Mouse (Mus musculus) limb, embryonic 13.5 days (tissue): ENCODE results near the gene Gm7694. TPM values are rescaled to one million over a fixed set of nuclear protein-coding genes. Genes with fewer than 3 reads are reported as not detected.

Experiments used
- ATAC-seq: fragments of 200-750 bp; cut with Nextera tagmentation; 2 replicates; pipeline ENCODE4 v1.8.0; 2017; ENCODE audit warnings: low read depth, moderate number of reproducible peaks, moderate TSS enrichment; ENCODE audit not compliant: low FRiP score
- H3K27ac ChIP-seq: fragments of 300-500 bp; sonication (generic); 2 replicates; pipeline ENCODE4 v1.5.1; 2015; ENCODE audit warnings: inconsistent platforms, mild to moderate bottlenecking, moderate library complexity
- H3K27me3 ChIP-seq: fragments of 300-500 bp; sonication (generic); 2 replicates; pipeline ENCODE4 v1.6.1; 2015; ENCODE audit warnings: mild to moderate bottlenecking, inconsistent platforms
- H3K36me3 ChIP-seq: fragments of 300-500 bp; sonication (generic); 2 replicates; pipeline ENCODE4 v1.6.1; 2015; ENCODE audit warnings: inconsistent platforms, mild to moderate bottlenecking, moderate library complexity
- H3K4me1 ChIP-seq: fragments of 300-500 bp; sonication (generic); 2 replicates; pipeline ENCODE4 v1.6.1; 2015; ENCODE audit warnings: inconsistent platforms
- H3K4me2 ChIP-seq: fragments of 300-500 bp; sonication (generic); replicated peaks from 2 replicates; pipeline ENCODE4 v1.6.1; 2015; ENCODE audit warnings: inconsistent platforms, mild to moderate bottlenecking, moderate library complexity
- H3K4me3 ChIP-seq: fragments of 300-500 bp; sonication (generic); 2 replicates; pipeline ENCODE4 v1.5.1; 2015; ENCODE audit warnings: moderate library complexity, mild to moderate bottlenecking, inconsistent platforms
- H3K9ac ChIP-seq: fragments of 300-500 bp; sonication (generic); 2 replicates; pipeline ENCODE4 v1.6.1; 2015; ENCODE audit warnings: mild to moderate bottlenecking, inconsistent platforms
- H3K9me3 ChIP-seq: fragments of 300-500 bp; sonication (generic); 2 replicates; pipeline ENCODE4 v1.6.1; 2016; ENCODE audit warnings: inconsistent platforms
- WGBS: fragments of 180-500 bp; shearing (Covaris S2); methylation state at CpG from one replicate; pipeline ENCODE4 v1.1.7; 2015; 5-methylcytosine and 5-hydroxymethylcytosine counted together
- polyA plus RNA-seq: library from polyadenylated mRNA; unstranded; fragments of >200 nt; fragmentation: Nextera tagmentation; extraction: Ambion mirVana; gene quantifications from 2 replicates; pipeline ENCODE4 v1.2.1, GENCODE M21; 2015

Gene Gm7694
- 4.8 and 5.6 TPM in 2 replicates for polyA plus RNA-seq

DNA sequence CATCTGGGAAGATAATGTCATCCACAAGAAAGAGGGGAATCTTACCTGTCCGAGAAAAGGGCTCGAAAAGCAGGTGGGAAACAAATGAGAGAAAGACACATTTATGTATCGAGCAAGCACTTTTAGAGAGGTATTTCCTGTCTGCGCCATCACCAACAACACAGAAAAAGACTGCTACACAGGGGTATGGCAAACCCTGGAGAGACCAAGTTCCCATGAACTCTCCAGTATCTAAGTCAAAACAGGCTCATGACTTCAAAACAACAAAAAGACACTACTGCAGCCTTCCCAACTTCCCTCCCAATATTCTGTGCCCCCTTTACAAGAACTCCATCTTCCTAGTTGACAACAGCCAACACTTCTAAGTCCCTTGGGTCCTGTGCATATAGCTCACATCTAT, at the start of gene Gm7694:
Gene Gm7694 (minus strand): TSS at position 101 of the 400 bp plus-strand sequence.
- Histone ChIP-seq H3K9ac (no peak within 1 kb of the TSS), H3K27ac (no peak within 1 kb of the TSS), H3K4me1 (no peaks in the 10 kb centered on the region), H3K4me3 (no peak within 1 kb of the TSS), H3K36me3 (0 out of 2 replicates have a peak, but pooled peaks cover 2% of the 10 kb centered on the region), H3K9me3 (no peaks in the 10 kb centered on the region), H3K27me3 (no peaks in the 10 kb centered on the region), H3K4me2 (no peak within 1 kb of the TSS)
- ATAC-seq = no peak
- WGBS = 93% methylated on average over 4 of the region's 4 CpGs

DNA sequence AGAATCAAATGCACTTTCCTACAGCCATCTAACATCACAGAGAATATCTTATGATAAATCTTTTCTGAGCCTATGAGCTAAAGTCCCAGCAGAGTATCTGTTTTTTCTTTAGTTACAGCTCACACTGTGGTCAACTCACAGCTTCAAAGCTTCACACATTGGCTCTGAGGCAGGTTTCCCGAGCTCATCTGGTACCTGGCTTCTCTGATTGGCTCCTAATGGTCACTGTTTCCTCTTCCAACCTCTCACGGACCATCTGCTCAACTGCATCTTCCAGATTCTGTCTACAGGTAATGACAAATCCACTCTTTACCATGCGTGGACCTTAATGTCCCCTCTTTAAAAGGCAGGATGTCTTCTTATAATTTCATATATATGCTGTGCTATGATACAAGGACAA, 47.2 kb upstream of the Gm7694 start:
- Histone ChIP-seq H3K4me2 (no peak overlapping the region), H3K4me3 (no peak overlapping the region), H3K9ac (no peak overlapping the region), H3K27me3 (no peaks in the 10 kb centered on the region), H3K36me3 (no peaks in the 10 kb centered on the region), H3K4me1 (no peaks in the 10 kb centered on the region), H3K27ac (no peak overlapping the region), H3K9me3 (no peaks in the 10 kb centered on the region)
- ATAC-seq = no peak
- 53% methylated on average over 3 of the region's 3 CpGs for WGBS

DNA sequence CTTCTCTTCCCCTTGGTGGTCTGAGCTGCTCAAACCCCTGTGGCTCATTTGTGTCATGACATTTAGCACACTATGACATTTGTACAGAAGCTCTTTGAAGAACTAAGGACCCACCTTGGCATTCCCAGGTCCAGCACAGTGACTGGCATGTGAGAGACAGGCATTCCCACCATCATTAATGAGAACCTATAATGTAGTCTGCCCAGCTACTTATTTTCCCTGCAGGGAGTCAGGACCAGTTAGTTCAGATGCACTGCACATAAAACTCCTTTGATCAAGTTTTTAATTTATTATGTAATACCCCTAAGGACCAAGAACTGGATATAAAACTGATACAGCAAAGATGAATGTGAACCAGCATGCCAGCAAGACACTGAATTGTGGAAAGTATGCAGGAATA, 44.9 kb upstream of the Gm7694 start:
- H3K4me3 ChIP-seq = no peak overlapping the region
- no peak overlapping the region for H3K4me2 ChIP-seq
- no peak overlapping the region for H3K27ac ChIP-seq
- no peaks in the 10 kb centered on the region for H3K4me1 ChIP-seq
- no peaks in the 10 kb centered on the region for H3K36me3 ChIP-seq
- H3K9ac ChIP-seq = no peak overlapping the region
- no peak for ATAC-seq
- H3K9me3 ChIP-seq = no peaks in the 10 kb centered on the region
- H3K27me3 ChIP-seq = no peaks in the 10 kb centered on the region

DNA sequence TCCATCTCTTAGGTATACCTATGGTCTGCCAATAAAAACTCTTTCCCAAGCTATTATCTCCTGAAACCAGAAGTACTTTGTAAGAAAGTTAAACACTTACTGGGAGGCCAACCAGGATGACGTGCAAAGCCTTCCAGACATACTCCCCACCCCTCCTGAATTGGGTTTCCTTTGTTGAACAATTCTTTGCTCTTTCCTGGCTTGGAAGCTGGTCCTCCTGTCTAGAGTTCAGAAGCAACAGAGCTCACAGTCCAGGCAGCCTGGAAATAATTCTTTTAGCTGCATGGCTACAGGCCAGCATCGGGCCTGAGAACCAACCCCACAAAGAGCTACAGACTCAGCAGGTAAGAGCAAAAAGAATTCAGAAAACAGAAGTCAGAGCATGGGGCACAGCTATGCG, 40.1 kb upstream of the Gm7694 start:
- H3K36me3 ChIP-seq = no peaks in the 10 kb centered on the region
- no peak for ATAC-seq
- 75% methylated on average over 3 of the region's 3 CpGs for WGBS

DNA sequence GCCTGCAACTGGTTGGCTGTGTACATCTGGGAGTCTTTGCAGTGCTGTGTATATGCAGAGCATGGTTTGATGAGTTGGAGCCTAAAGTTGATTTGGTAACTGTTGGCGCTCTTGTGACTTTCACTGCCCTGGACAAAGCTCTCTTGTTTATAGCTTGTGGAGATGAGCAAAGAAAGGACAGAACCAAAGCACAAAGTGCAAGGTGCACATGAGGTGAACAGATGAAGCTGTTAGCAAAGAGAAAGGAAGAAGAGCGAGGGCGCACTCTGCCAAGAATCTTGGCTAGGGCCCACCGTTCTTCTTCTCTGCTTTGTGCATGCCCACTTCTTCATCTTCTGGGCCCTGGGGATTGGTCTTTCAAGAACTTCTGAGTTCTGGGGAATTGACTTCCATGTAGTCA, 37.8 kb upstream of the Gm7694 start:
- over 99% methylated on average over 4 of the region's 4 CpGs for WGBS
- Histone ChIP-seq H3K27ac (no peak overlapping the region), H3K9ac (no peak overlapping the region), H3K4me1 (no peaks in the 10 kb centered on the region; the same call in 1 of the 2 replicates), H3K4me3 (no peak overlapping the region), H3K9me3 (no peaks in the 10 kb centered on the region), H3K27me3 (no peaks in the 10 kb centered on the region), H3K36me3 (no peaks in the 10 kb centered on the region), H3K4me2 (no peak overlapping the region)
- ATAC-seq = no peak

More for the DNA sequence above, 40.1 kb upstream of the Gm7694 start:
- Histone ChIP-seq H3K27ac (no peak overlapping the region), H3K9ac (no peak overlapping the region), H3K9me3 (no peaks in the 10 kb centered on the region), H3K27me3 (no peaks in the 10 kb centered on the region), H3K4me1 (no peaks in the 10 kb centered on the region; the same call in 1 of the 2 replicates), H3K4me3 (no peak overlapping the region), H3K4me2 (no peak overlapping the region)

DNA sequence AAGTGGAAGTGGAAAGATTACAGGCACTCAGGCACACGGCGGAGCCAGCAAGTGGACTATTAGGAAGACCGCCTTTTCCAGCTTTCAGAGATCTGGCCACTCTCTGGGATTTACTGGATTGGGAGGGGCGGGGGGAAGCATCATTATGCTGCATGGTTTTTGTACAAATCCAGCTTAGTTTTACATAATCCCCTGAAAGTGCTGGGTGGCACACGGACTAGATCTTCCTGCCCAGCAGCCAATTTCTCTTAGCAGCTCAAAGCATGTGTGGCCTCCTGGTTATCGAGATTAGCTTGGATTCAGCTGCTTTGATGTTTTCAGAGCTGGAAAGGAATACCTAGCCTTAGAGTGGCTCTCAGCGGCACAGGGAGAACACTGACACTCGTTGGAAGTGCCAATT, 36.9 kb upstream of the Gm7694 start:
- no peaks in the 10 kb centered on the region for H3K36me3 ChIP-seq
- 62% methylated on average over 8 of the region's 8 CpGs for WGBS
- ATAC-seq = no peak

DNA sequence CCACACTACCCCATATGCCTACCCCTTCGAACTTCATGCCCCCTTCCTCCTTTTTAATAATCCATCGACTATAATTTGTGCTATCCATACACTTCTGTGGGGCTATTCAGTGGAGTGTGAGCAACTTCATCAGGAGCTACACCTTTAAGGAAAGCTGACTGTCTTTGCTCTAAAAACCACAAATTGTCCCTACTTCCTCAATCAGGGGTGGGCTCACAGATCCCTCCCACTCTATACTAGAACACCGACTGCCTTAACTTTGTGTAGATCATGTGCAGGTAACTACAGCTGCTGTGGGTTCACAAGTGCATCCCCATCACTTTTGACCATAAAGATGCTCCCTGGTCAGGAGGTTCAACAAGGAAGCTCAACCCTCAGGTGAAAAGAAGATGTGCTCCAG, 33.8 kb upstream of the Gm7694 start:
- WGBS = 93% methylated on average over 3 of the region's 3 CpGs
- no peak for ATAC-seq
- H3K4me2 ChIP-seq = no peak overlapping the region
- no peaks in the 10 kb centered on the region for H3K36me3 ChIP-seq
- H3K4me3 ChIP-seq = no peak overlapping the region
- no peak overlapping the region for H3K27ac ChIP-seq
- no peak overlapping the region for H3K9ac ChIP-seq
- no peaks in the 10 kb centered on the region; the same call in 1 of the 2 replicates for H3K4me1 ChIP-seq
- H3K9me3 ChIP-seq = no peaks in the 10 kb centered on the region
- H3K27me3 ChIP-seq = no peaks in the 10 kb centered on the region

More for the DNA sequence above, 36.9 kb upstream of the Gm7694 start:
- Histone ChIP-seq H3K9ac (no peak overlapping the region), H3K4me3 (no peak overlapping the region), H3K9me3 (no peaks in the 10 kb centered on the region), H3K27ac (no peak overlapping the region), H3K4me1 (no peaks in the 10 kb centered on the region; the same call in 1 of the 2 replicates), H3K27me3 (no peaks in the 10 kb centered on the region), H3K4me2 (no peak overlapping the region)

DNA sequence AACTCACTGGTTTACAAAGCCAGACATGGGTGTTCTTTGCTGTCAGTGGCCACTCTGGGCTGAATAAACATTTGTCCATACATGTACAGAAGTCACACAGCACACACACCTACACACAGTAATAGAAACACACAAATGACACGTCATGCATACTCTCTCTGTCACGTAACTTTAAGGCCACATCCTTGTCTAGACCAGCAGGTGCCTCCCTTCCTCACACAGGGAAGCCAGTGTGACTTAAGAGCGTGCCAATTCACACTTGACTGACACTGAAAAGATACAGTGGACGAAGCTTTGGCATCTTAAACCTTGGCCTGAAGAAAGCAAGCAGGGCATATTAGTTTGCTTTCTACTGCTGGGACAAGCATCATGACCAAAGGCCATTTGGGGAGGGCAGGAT, 26.6 kb upstream of the Gm7694 start:
- Histone ChIP-seq H3K4me1 (no peaks in the 10 kb centered on the region), H3K27ac (no peak overlapping the region), H3K4me3 (no peak overlapping the region), H3K4me2 (no peak overlapping the region), H3K9me3 (no peaks in the 10 kb centered on the region), H3K9ac (no peak overlapping the region), H3K36me3 (peaks cover 2% of the 10 kb centered on the region; the same call in 1 of the 2 replicates), H3K27me3 (no peaks in the 10 kb centered on the region)
- 88% methylated on average over 4 of the region's 4 CpGs for WGBS
- no peak for ATAC-seq

DNA sequence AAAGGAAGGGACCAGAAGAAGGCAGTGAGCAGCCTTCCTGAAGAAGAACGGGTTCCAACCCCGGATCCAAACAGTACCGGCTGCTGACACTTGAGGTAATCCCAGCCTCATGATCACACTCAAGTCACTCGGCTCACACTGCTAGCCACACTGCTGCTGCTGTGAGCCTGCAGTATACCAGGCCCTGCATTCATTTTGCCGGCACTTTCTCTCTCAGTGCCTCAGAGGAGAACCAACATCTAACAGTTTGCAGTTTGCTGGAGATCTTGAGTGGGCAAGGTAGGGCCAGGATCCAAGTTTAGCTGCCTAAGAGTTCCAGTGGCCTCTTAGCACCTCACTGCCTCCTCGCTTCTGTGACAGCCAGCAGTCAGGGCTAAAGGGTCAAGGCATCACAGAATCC, 25.8 kb upstream of the Gm7694 start:
- Histone ChIP-seq H3K4me1 (no peaks in the 10 kb centered on the region), H3K9ac (no peak overlapping the region; the same call in 1 of the 2 replicates), H3K27me3 (no peaks in the 10 kb centered on the region), H3K9me3 (no peaks in the 10 kb centered on the region), H3K27ac (no peak overlapping the region), H3K36me3 (peaks cover 6% of the 10 kb centered on the region; the same call in 1 of the 2 replicates), H3K4me3 (no peak overlapping the region), H3K4me2 (no peak overlapping the region)
- no peak for ATAC-seq
- WGBS = 68% methylated on average over 6 of the region's 6 CpGs

DNA sequence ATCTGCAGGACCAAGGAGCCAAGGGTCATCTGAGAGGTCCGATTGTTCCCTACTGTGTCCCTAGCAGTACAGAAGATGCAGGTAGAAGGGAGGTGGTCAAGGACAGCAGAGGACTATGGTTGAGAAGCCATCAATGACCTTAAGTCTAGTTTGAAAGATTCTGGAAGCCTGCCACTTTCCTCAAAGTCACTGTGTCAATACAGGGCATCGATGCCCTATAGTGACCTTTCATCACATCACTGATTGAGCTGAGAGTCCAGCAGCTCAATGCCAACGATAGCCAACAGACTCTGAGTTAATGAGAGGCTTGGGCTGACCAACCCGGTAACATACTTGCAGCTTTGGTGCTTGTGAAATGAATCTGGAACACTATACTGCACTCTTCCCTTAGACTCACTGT, 19.1 kb upstream of the Gm7694 start:
- Histone ChIP-seq H3K27me3 (no peaks in the 10 kb centered on the region), H3K9ac (no peak overlapping the region), H3K27ac (no peak overlapping the region), H3K4me2 (no peak overlapping the region), H3K4me1 (no peaks in the 10 kb centered on the region), H3K9me3 (no peaks in the 10 kb centered on the region), H3K36me3 (peaks cover 10% of the 10 kb centered on the region), H3K4me3 (no peak overlapping the region)
- 88% methylated on average over 4 of the region's 4 CpGs for WGBS
- ATAC-seq = no peak

DNA sequence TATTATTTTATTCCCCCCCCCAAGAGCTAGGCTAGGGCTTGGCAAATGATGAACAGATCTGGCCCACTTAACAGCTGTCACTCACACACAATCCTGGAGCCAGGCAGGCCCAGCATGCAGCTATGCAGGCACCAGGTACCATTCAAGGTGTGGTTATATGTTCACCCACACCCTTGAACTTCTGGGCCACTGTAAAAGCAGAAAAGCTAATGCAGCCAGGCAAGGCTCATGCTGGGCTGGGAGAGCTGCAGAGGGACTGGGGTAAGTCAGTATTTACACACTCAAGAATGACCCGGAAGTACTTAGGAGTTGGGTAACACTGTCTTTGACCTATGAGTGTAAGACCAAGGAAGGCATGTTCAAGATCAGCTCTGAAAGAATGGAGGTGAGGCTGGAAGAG, 18.2 kb upstream of the Gm7694 start:
- Histone ChIP-seq H3K27ac (no peak overlapping the region), H3K9ac (no peak overlapping the region)
- 92% methylated on average over 1 of the region's 1 CpGs for WGBS

DNA sequence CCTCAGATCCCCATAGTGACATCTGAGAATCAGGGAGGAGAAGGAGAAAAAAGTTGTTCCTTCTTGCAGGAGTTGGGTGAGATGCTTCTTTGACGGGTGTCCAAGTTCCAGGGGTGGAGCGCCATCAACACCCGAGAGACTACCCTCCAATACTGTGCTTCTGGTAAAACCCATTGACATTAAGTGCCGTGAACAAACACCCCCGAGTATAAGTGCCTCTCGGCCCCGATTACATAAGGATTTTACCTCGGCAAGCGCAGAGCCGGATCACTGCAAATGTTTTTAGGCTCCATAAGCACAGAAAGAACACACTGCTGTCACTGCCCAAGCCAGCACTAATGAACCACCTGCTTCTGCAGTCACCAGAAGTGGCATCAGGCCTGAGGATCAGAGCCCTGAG, 16.9 kb upstream of the Gm7694 start:
- H3K27ac ChIP-seq = no peak overlapping the region
- H3K27me3 ChIP-seq = no peaks in the 10 kb centered on the region
- 92% methylated on average over 10 of the region's 10 CpGs for WGBS
- no peaks in the 10 kb centered on the region for H3K9me3 ChIP-seq
- peaks cover 23% of the 10 kb centered on the region for H3K36me3 ChIP-seq
- H3K9ac ChIP-seq = no peak overlapping the region
- no peak overlapping the region for H3K4me3 ChIP-seq
- H3K4me1 ChIP-seq = no peaks in the 10 kb centered on the region
- ATAC-seq = no peak
- H3K4me2 ChIP-seq = no peak overlapping the region

More for the DNA sequence above, 18.2 kb upstream of the Gm7694 start:
- no peak for ATAC-seq
- no peaks in the 10 kb centered on the region for H3K27me3 ChIP-seq
- no peaks in the 10 kb centered on the region for H3K9me3 ChIP-seq
- no peaks in the 10 kb centered on the region for H3K4me1 ChIP-seq
- H3K4me3 ChIP-seq = no peak overlapping the region
- H3K36me3 ChIP-seq = peaks cover 16% of the 10 kb centered on the region
- no peak overlapping the region for H3K4me2 ChIP-seq

DNA sequence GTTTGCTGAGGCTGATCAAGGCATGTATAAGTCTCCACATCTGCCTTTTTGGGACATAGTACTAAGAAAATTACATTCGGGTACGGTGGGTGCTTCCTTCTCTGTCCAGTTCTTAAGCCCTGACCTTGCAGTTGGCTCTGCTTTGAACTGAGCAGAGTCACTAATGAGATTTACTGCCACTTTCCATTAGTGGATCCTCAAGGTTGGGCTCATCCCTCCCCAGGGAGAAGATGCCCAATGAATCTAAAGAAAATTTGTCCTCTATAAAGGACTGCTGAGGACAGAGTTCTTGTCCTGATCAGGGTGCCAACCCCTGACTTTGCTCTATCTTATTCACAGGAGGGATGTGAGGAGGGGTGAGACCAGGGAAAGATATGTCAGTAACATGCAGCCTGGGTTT, 15.9 kb upstream of the Gm7694 start:
- ATAC-seq = no peak
- 83% methylated on average over 2 of the region's 2 CpGs for WGBS
- Histone ChIP-seq H3K4me1 (no peaks in the 10 kb centered on the region), H3K4me3 (no peak overlapping the region), H3K27me3 (no peaks in the 10 kb centered on the region), H3K4me2 (no peak overlapping the region), H3K9ac (no peak overlapping the region), H3K27ac (no peak overlapping the region), H3K9me3 (no peaks in the 10 kb centered on the region), H3K36me3 (peaks cover 19% of the 10 kb centered on the region)
